Mouse (Mus musculus) B cell, adult 2 months (primary cell): Measurements from ENCODE around the gene Hist1h4d.
"Not testable (repeated sequence)": the region's sequence is repeated elsewhere in the genome, so short reads cannot be mapped to it uniquely, and the experiment has no call there.

Experiments
- DNase-seq, 2 experiments: peaks; one replicate each; pipeline ENCODE4 v3.0.0; 2022

Gene Hist1h4d

GRCm38 (mm10) chr13:23573034-23573897 lies 8.1 kb upstream of the Hist1h4d start:
- DNase-seq = peak; percentile 35 to 42

GRCm38 (mm10) chr13:23573898-23574524 lies 7.4 kb upstream of the Hist1h4d start, which contains the start of the genes Hist1h2bf and Hist1h2ad:
Hist1h2bf (minus strand) TSS chr13:23574196.
Hist1h2ad (plus strand) TSS chr13:23574381.
- peak; percentile 86 to 88 for DNase-seq

GRCm38 (mm10) chr13:23574546-23575170 lies 6.7 kb upstream of the Hist1h4d start:
- peak; percentile 51 to 54 for DNase-seq

GRCm38 (mm10) chr13:23575271-23575851 lies 6.0 kb upstream of the Hist1h4d start, which contains the start of gene Hist1h3d:
Hist1h3d (plus strand) TSS chr13:23575763.
- DNase-seq = peak; percentile 74 to 77

GRCm38 (mm10) chr13:23575864-23576313 lies 5.5 kb upstream of the Hist1h4d start:
- DNase-seq = peak in 1 of 2 experiments; percentile 38

GRCm38 (mm10) chr13:23576351-23576881 lies 5.0 kb upstream of the Hist1h4d start:
- DNase-seq = no peak

- no peak for DNase-seq
Measured at GRCm38 (mm10) chr13:23576906-23577639, 4.3 kb upstream of the Hist1h4d start.

- DNase-seq = no peak
Measured at GRCm38 (mm10) chr13:23577835-23578234, 3.6 kb upstream of the Hist1h4d start.

GRCm38 (mm10) chr13:23582219-23583056 lies 1.0 kb downstream of the Hist1h4d start:
- no peak for DNase-seq

GRCm38 (mm10) chr13:23583387-23584068 lies 2.1 kb downstream of the Hist1h4d start:
- DNase-seq = no peak

GRCm38 (mm10) chr13:23584331-23584730 lies 2.9 kb downstream of the Hist1h4d start:
- DNase-seq = peak in 1 of 2 experiments; percentile 31

GRCm38 (mm10) chr13:23585029-23585441 lies 3.6 kb downstream of the Hist1h4d start:
- DNase-seq = peak; percentile 84 to 85

- DNase-seq = peak; percentile 83
Measured at GRCm38 (mm10) chr13:23585442-23586098, 4.2 kb downstream of the Hist1h4d start.

- DNase-seq = peak; percentile 36
Measured at GRCm38 (mm10) chr13:23586099-23586939, 4.9 kb downstream of the Hist1h4d start.

GRCm38 (mm10) chr13:23586940-23587225 lies 5.5 kb downstream of the Hist1h4d start:
- no peak for DNase-seq

- DNase-seq = no peak
Measured at GRCm38 (mm10) chr13:23591206-23591605, 9.8 kb downstream of the Hist1h4d start.

GRCm38 (mm10) chr13:23591886-23592285 lies 10.5 kb downstream of the Hist1h4d start:
- DNase-seq = not testable (repeated sequence)

GRCm38 (mm10) chr13:23592614-23593013 lies 11.2 kb downstream of the Hist1h4d start:
- no peak for DNase-seq
